Mouse (Mus musculus) myocyte (in vitro differentiated cells): ENCODE measurements at regions not wholly inside any gene's neighbourhood (a gene's known extent, or its start where the extent isn't known, plus 50 kb on each side); places are given as distances from the start of the nearest gene placed in this dataset.

Experiments used
- H3K27me3 ChIP-seq: one replicate; pipeline ENCODE4 v1.6.1; 2011; ENCODE audit not compliant: control insufficient read depth, insufficient read depth, insufficient read length
- H3K36me3 ChIP-seq: one replicate; pipeline ENCODE4 v1.6.1; 2011; ENCODE audit not compliant: control insufficient read depth, insufficient read depth
- H3K4me2 ChIP-seq: one replicate; pipeline ENCODE4 v1.6.1; 2011; ENCODE audit warnings: low read depth, control low read depth
- H3K4me3 ChIP-seq: one replicate; pipeline ENCODE4 v1.5.1; 2011; ENCODE audit warnings: mild to moderate bottlenecking, control low read depth, moderate library complexity
- H3K79me2 ChIP-seq: one replicate; pipeline ENCODE4 v1.6.1; 2011; ENCODE audit not compliant: control insufficient read depth, insufficient read depth
- H3ac ChIP-seq: one replicate; pipeline ENCODE4 v1.6.1; 2011; ENCODE audit not compliant: control insufficient read depth, insufficient read length
- CEBPB ChIP-seq: IDR thresholded peaks from 2 replicates; pipeline ENCODE4 v1.6.1; 2011; ENCODE audit warnings: mild to moderate bottlenecking, moderate library complexity; ENCODE audit not compliant: poor library complexity, insufficient read depth, severe bottlenecking
- E2F4 ChIP-seq: IDR thresholded peaks from one replicate; pipeline ENCODE4 v1.6.1; 2011; ENCODE audit warnings: mild to moderate bottlenecking, control low read depth, moderate library complexity; ENCODE audit not compliant: insufficient read depth
- MAX ChIP-seq: IDR thresholded peaks from one replicate; pipeline ENCODE4 v1.6.1; 2011; ENCODE audit warnings: low read depth, mild to moderate bottlenecking, control low read depth
- MYOD1 ChIP-seq, 3 experiments: IDR thresholded peaks; one replicate each; pipeline ENCODE4 v1.6.1; 2011; ENCODE audit warnings: control low read depth in 2 of 3, low read depth in 2 of 3, mild to moderate bottlenecking in 2 of 3, moderate library complexity in 1 of 3; ENCODE audit not compliant: insufficient read length in 2 of 3, control insufficient read depth in 1 of 3
- MYOG ChIP-seq, 3 experiments: IDR thresholded peaks; one replicate each; pipeline ENCODE4 v1.6.1; 2011; ENCODE audit warnings: control low read depth in 2 of 3, low read depth in 2 of 3, mild to moderate bottlenecking in 2 of 3; ENCODE audit not compliant: insufficient read length in 2 of 3, control insufficient read depth in 1 of 3, insufficient read depth in 1 of 3
- POLR2A ChIP-seq: IDR thresholded peaks from one replicate; pipeline ENCODE4 v1.6.1; 2011; ENCODE audit warnings: low read depth, mild to moderate bottlenecking, control low read depth, moderate library complexity; ENCODE audit not compliant: insufficient read length
- POLR2AphosphoS2 ChIP-seq: IDR thresholded peaks from one replicate; pipeline ENCODE4 v1.6.1; 2011; ENCODE audit warnings: low read depth, control low read depth; ENCODE audit not compliant: insufficient read length
- REST ChIP-seq: IDR thresholded peaks from one replicate; pipeline ENCODE4 v1.6.1; 2011; ENCODE audit warnings: mild to moderate bottlenecking, control low read depth, moderate library complexity; ENCODE audit not compliant: insufficient read depth, insufficient read length
- SRF ChIP-seq: IDR thresholded peaks from one replicate; pipeline ENCODE4 v1.6.1; 2011; ENCODE audit warnings: low read depth; ENCODE audit not compliant: control insufficient read depth, insufficient read length
- TCF12 ChIP-seq: IDR thresholded peaks from one replicate; pipeline ENCODE4 v1.6.1; 2011; ENCODE audit warnings: mild to moderate bottlenecking, control low read depth; ENCODE audit not compliant: poor library complexity, insufficient read depth, severe bottlenecking
- TCF3 ChIP-seq: IDR thresholded peaks from one replicate; pipeline ENCODE4 v1.6.1; 2011; ENCODE audit warnings: low read depth, control low read depth; ENCODE audit not compliant: insufficient read length
- USF1 ChIP-seq: IDR thresholded peaks from one replicate; pipeline ENCODE4 v1.6.1; 2011; ENCODE audit warnings: low read depth, mild to moderate bottlenecking, control low read depth, moderate library complexity

DNA sequence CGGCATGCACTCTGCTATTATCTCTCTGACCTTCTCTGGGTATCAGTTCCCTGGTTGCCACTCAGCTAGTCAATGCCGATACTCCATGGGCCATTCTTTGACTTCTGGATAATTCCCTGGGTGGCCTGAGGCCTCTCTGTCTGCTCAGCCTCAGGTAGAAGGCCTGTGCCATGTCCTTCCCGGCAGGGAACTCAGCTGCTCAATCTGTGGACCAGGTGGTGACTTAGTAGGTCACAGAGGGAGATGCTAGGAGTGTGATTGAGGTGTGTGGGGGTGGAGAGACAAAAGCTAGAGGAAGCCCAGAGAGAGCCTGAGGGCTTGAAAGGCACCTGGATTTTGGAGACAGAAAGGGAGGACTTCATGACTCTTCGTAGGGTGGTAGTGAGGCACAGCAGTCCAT, 188.0 kb upstream of the Cops8 start:
- no peak for TF ChIP-seq MYOG (IDR thresholded peaks at IDR 0.05; ENCODE audit: control insufficient read depth in 1 of 3, insufficient read depth in 1 of 3, insufficient read length in 2 of 3, low read depth in 2 of 3)
- no peak for TF ChIP-seq MAX
- no peak for TF ChIP-seq CEBPB
- TF ChIP-seq REST: no peak
- TF ChIP-seq TCF12: no peak
- H3K36me3 ChIP-seq: no peaks in the 10 kb centered on the region
- no peak overlapping the region for H3K4me2 ChIP-seq
- no peak overlapping the region for H3K4me3 ChIP-seq
- no peaks in the 10 kb centered on the region for H3K79me2 ChIP-seq
- H3K27me3 ChIP-seq: no peaks in the 10 kb centered on the region
- no peak overlapping the region for H3ac ChIP-seq

DNA sequence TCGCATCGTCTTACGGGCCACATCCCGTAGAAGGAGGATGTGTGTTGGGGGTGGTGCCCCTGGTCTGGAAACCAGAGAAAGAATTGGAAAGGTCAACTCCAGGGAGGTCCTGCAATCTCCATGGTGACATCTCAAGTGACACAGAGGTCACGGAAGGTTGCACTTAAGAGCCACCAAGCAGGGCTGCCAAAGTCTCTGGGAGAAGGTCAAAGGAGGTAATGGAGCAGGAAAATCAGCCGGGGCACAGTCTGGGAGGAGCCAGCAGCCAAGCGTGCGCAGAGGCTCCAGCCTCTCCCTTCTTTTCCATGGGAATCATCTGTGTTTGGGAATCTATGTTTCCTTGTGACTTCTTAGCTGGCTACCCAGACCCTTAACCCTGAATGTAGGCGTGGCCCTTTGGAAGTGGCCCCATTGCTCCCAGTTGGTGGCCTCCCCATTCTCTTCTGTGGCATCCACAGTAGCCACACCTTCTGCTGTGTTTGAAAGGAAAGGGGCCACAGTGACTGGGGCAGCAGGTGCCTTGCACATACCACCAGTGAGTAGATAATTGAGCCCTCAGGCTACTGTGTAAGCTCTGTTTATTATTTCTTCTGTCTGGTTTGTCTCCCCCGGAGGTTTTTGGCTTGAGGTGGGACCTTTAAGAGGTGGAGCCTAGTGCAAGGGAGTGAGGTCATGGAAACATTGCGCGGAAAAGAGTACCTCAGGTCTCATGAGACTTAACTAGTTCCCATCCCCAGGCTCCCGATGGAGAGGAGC, 178.5 kb upstream of the Cops8 start:
- H3K4me3 ChIP-seq: no peak overlapping the region
- no peaks in the 10 kb centered on the region for H3K36me3 ChIP-seq
- no peak for TF ChIP-seq E2F4
- no peak for TF ChIP-seq SRF
- no peak overlapping the region for H3ac ChIP-seq
- H3K4me2 ChIP-seq: no peak overlapping the region
- H3K27me3 ChIP-seq: no peaks in the 10 kb centered on the region
- no peaks in the 10 kb centered on the region for H3K79me2 ChIP-seq

DNA sequence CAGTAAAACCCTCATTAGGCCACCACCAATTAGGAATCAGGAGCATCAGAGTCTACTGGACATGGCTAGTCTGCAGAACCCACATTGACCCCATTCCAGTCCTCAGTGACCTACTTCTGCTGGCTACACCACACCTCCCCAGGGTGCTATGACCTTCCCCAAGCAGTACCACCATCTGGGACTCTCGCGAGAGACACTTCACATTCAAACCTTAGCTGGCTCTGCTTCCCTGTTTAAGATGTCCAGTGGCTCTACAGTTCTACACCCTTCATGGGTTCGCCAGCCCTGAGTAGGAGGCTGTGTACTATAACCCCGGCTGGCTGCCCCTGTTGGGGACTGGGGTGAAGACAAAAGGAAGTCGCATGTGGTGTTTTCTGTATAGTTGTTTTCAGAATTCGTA, 174.4 kb upstream of the Cops8 start:
- H3ac ChIP-seq: no peak overlapping the region
- no peak for TF ChIP-seq TCF12
- no peak for TF ChIP-seq E2F4
- TF ChIP-seq USF1: no peak
- TF ChIP-seq MYOG (IDR thresholded peaks at IDR 0.05; ENCODE audit: control insufficient read depth in 1 of 3, insufficient read depth in 1 of 3, insufficient read length in 2 of 3, low read depth in 2 of 3): no peak
- TF ChIP-seq TCF3: no peak
- no peak for TF ChIP-seq POLR2AphosphoS2
- TF ChIP-seq CEBPB: no peak
- TF ChIP-seq SRF: no peak
- TF ChIP-seq MAX: no peak
- TF ChIP-seq MYOD1 (IDR thresholded peaks at IDR 0.05; ENCODE audit: control insufficient read depth in 1 of 3, insufficient read length in 2 of 3, low read depth in 2 of 3): no peak
- TF ChIP-seq POLR2A: no peak
- no peak for TF ChIP-seq REST

DNA sequence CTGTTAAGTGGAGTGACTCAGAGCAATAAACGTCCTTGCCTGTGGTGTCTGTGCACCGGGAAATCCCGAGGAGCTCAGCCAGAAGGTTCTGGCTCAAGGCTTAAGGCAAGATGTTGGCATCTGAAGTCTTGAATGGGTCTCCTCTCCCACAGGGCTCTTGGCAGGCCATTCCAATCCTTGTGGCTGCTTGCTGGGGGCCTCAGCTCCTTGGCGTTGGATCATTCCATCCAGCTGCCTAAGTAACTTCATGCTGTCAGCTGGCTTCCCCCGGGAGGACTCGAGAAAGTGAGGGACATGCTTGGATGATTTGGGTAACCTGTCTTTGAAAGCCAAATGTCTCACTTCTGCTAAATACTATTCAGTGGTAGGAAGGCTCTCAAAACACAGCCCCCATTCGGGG, 174.0 kb upstream of the Cops8 start:
- Histone ChIP-seq H3K27me3 (no peaks in the 10 kb centered on the region), H3K4me2 (no peak overlapping the region), H3ac (no peak overlapping the region), H3K4me3 (no peak overlapping the region), H3K79me2 (no peaks in the 10 kb centered on the region), H3K36me3 (no peaks in the 10 kb centered on the region)
- TF ChIP-seq POLR2A (no peak), TCF12 (no peak), E2F4 (no peak), POLR2AphosphoS2 (no peak), USF1 (no peak), REST (no peak), MYOD1 (IDR thresholded peaks at IDR 0.05; ENCODE audit: control insufficient read depth in 1 of 3, insufficient read length in 2 of 3, low read depth in 2 of 3) (no peak), SRF (no peak), TCF3 (no peak), MYOG (IDR thresholded peaks at IDR 0.05; ENCODE audit: control insufficient read depth in 1 of 3, insufficient read depth in 1 of 3, insufficient read length in 2 of 3, low read depth in 2 of 3) (no peak)

More for the DNA sequence above, 174.4 kb upstream of the Cops8 start:
- H3K4me2 ChIP-seq: no peak overlapping the region
- no peaks in the 10 kb centered on the region for H3K79me2 ChIP-seq
- H3K4me3 ChIP-seq: no peak overlapping the region
- no peaks in the 10 kb centered on the region for H3K27me3 ChIP-seq
- no peaks in the 10 kb centered on the region for H3K36me3 ChIP-seq

DNA sequence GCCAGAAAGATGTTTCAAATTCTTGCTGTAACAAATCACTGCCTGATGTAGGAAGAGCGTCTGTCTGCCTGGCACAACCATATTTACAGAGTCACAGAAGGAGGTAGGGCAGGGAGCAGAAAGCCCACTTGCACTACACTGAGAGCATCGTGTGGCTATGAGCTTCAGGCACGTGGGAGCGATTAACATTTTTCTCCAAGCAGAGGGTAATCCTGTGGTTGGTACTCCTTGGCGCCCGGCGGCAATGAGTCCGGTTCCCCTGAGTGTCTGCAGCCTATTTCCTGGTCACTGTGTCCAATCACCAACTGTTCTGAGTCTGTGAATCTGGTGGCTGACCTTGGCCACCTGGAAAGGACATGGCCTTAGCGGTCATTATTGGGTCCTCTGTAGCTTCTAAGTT, 172.3 kb upstream of the Cops8 start:
- Histone ChIP-seq H3K27me3 (no peaks in the 10 kb centered on the region), H3K4me3 (no peak overlapping the region), H3K79me2 (no peaks in the 10 kb centered on the region), H3K4me2 (no peak overlapping the region), H3K36me3 (no peaks in the 10 kb centered on the region), H3ac (no peak overlapping the region)
- TF ChIP-seq E2F4 (no peak), SRF (no peak), MYOD1 (IDR thresholded peaks at IDR 0.05; ENCODE audit: control insufficient read depth in 1 of 3, insufficient read length in 2 of 3, low read depth in 2 of 3) (no peak), TCF12 (no peak), USF1 (no peak), CEBPB (no peak), MYOG (IDR thresholded peaks at IDR 0.05; ENCODE audit: control insufficient read depth in 1 of 3, insufficient read depth in 1 of 3, insufficient read length in 2 of 3, low read depth in 2 of 3) (no peak), REST (no peak), POLR2AphosphoS2 (no peak), MAX (no peak), POLR2A (no peak), TCF3 (no peak)
